Mouse (Mus musculus) C2C12 (cell line): ENCODE measurements around the gene Cab39l. TPM values are rescaled to one million over a fixed set of nuclear protein-coding genes. Genes with fewer than 3 reads are reported as not detected.

Experiments used
- H3K27me3 ChIP-seq: one replicate; pipeline ENCODE4 v1.6.1; 2011; ENCODE audit not compliant: control insufficient read depth, insufficient read depth, insufficient read length
- H3K36me3 ChIP-seq: one replicate; pipeline ENCODE4 v1.6.1; 2011; ENCODE audit not compliant: control insufficient read depth, insufficient read depth
- H3K4me3 ChIP-seq: one replicate; pipeline ENCODE4 v1.5.1; 2011; ENCODE audit warnings: mild to moderate bottlenecking, control low read depth; ENCODE audit not compliant: poor library complexity, insufficient read depth, severe bottlenecking
- H3K79me2 ChIP-seq: one replicate; pipeline ENCODE4 v1.6.1; 2011; ENCODE audit not compliant: control insufficient read depth, insufficient read depth
- H3K79me3 ChIP-seq: one replicate; pipeline ENCODE4 v1.6.1; 2011; ENCODE audit warnings: low read depth, control low read depth
- H3ac ChIP-seq: one replicate; pipeline ENCODE3; 2011; ENCODE audit warnings: low read depth; ENCODE audit not compliant: control insufficient read depth, insufficient read length
- CEBPB ChIP-seq: IDR thresholded peaks from one replicate; pipeline ENCODE4 v1.6.1; 2011; ENCODE audit warnings: low read depth, mild to moderate bottlenecking, control low read depth, moderate library complexity
- CTCF ChIP-seq: IDR thresholded peaks from one replicate; pipeline ENCODE4 v1.5.1; 2011; ENCODE audit not compliant: control insufficient read depth, insufficient read depth, insufficient read length
- FOSL1 ChIP-seq: IDR thresholded peaks from one replicate; pipeline ENCODE4 v1.8.0; 2011; ENCODE audit warnings: mild to moderate bottlenecking, low read length; ENCODE audit not compliant: poor library complexity, insufficient read depth, severe bottlenecking
- MAX ChIP-seq: IDR thresholded peaks from one replicate; pipeline ENCODE4 v1.6.1; 2011; ENCODE audit warnings: mild to moderate bottlenecking, control low read depth
- MYOD1 ChIP-seq: IDR thresholded peaks from one replicate; pipeline ENCODE4 v1.6.1; 2011; ENCODE audit warnings: low read depth; ENCODE audit not compliant: control insufficient read depth, insufficient read length
- MYOG ChIP-seq: IDR thresholded peaks from one replicate; pipeline ENCODE4 v1.6.1; 2011; ENCODE audit not compliant: control insufficient read depth, insufficient read length; ENCODE audit errors: extremely low read depth
- USF1 ChIP-seq: IDR thresholded peaks from one replicate; pipeline ENCODE4 v1.6.1; 2011; ENCODE audit warnings: low read depth, mild to moderate bottlenecking, control low read depth, moderate library complexity
- polyA plus RNA-seq: library from polyadenylated mRNA; unstranded; fragments of >200 nt; fragmentation: generic; extraction: Trizol; gene quantifications from one replicate; pipeline ENCODE4 v1.2.1, GENCODE M21; 2012; ENCODE audit warnings: missing spikeins

The Cab39l gene
- polyA plus RNA-seq, 1 experiment = 10.9 TPM

GRCm38 (mm10) chr14:59554025-59554424, 113.3 kb downstream of the Cab39l start:
- H3ac ChIP-seq = no peak overlapping the region
- H3K79me3 ChIP-seq = no peaks in the 10 kb centered on the region
- TF ChIP-seq USF1 = no peak
- TF ChIP-seq MYOD1 = no peak
- TF ChIP-seq CEBPB = no peak
- no peak for TF ChIP-seq CTCF
- TF ChIP-seq FOSL1 = no peak
- no peak for TF ChIP-seq MYOG
- no peak for TF ChIP-seq MAX
- H3K27me3 ChIP-seq = no peaks in the 10 kb centered on the region
- no peak overlapping the region for H3K4me3 ChIP-seq
- H3K79me2 ChIP-seq = no peaks in the 10 kb centered on the region
- no peaks in the 10 kb centered on the region for H3K36me3 ChIP-seq

- Histone ChIP-seq H3K79me3 (no peaks in the 10 kb centered on the region), H3K79me2 (no peaks in the 10 kb centered on the region), H3K4me3 (no peak overlapping the region), H3ac (no peak overlapping the region), H3K27me3 (no peaks in the 10 kb centered on the region), H3K36me3 (no peaks in the 10 kb centered on the region)
- TF ChIP-seq FOSL1 (no peak), MYOG (no peak), CTCF (no peak), MYOD1 (no peak), CEBPB (no peak), MAX (no peak), USF1 (no peak)
Observed at GRCm38 (mm10) chr14:59555018-59555417, 114.2 kb downstream of the Cab39l start.

DNA sequence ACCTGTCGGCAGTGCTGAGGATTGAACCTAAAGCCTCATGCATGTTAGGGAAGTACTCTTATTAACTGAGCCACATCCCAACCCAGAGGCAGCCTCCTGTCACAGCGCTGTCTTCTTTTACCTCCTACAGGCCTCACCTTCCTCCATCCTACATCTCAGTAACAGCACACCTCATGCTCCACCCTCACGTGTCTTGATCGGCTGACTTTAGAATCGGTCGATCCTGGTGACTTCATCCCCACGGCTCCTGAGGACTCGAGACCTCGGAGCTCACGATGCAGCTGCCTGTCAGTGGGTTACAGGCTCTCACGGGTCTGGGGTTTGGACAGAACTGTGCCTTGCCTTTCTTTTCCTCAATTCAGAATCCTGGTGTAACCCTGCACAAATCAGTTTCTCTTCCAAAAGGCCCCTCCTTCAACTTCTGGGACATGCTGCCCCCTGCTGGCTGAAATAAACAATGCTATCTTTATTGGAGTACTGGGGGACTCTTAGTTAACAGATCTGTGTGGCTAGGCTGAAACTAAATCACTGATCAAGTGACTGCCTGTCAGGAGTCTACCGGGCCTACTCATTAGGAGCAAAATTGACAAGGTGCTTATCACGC, 115.3 kb downstream of the Cab39l start:
- H3K79me3 ChIP-seq = no peaks in the 10 kb centered on the region
- no peak overlapping the region for H3K4me3 ChIP-seq
- H3ac ChIP-seq = no peak overlapping the region
- TF ChIP-seq FOSL1 (no peak), USF1 (no peak), CTCF (no peak), CEBPB (no peak), MAX (no peak), MYOD1 (no peak), MYOG (no peak)
- H3K36me3 ChIP-seq = no peaks in the 10 kb centered on the region
- H3K79me2 ChIP-seq = no peaks in the 10 kb centered on the region
- H3K27me3 ChIP-seq = no peaks in the 10 kb centered on the region

DNA sequence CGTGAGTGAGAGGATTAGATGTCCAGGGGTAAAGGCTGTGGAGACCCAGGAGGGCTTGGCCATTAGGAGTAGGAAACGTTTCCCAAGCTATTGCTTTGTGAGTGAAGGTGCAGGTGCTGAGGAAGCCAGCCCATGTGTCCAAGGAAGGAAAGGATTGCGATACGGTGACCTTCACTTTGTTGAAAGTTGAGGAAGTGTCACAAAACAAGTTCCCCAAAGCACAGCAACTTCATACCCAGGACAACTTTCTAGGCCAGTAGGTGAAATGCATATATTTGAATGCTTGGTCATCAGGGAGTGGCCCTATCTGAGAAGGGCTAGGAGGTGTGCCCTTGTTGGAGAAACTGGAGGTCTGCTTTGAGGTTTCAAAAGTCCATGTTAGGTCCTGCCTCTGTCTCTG, 116.3 kb downstream of the Cab39l start:
- Histone ChIP-seq H3K4me3 (no peak overlapping the region), H3K79me3 (no peaks in the 10 kb centered on the region), H3K27me3 (no peaks in the 10 kb centered on the region), H3K36me3 (no peaks in the 10 kb centered on the region), H3ac (no peak overlapping the region), H3K79me2 (no peaks in the 10 kb centered on the region)
- no peak for TF ChIP-seq CTCF
- TF ChIP-seq MYOD1 = no peak
- no peak for TF ChIP-seq CEBPB
- TF ChIP-seq USF1 = no peak
- TF ChIP-seq MYOG = no peak
- TF ChIP-seq MAX = no peak
- no peak for TF ChIP-seq FOSL1

- Histone ChIP-seq H3K79me2 (no peaks in the 10 kb centered on the region), H3K36me3 (no peaks in the 10 kb centered on the region), H3K4me3 (no peak overlapping the region), H3K79me3 (no peaks in the 10 kb centered on the region), H3ac (no peak overlapping the region), H3K27me3 (no peaks in the 10 kb centered on the region)
- TF ChIP-seq MYOG (no peak), FOSL1 (no peak), CTCF (no peak), USF1 (no peak), MYOD1 (no peak), MAX (no peak), CEBPB (no peak)
Observed at GRCm38 (mm10) chr14:59557886-59558285, 117.1 kb downstream of the Cab39l start.

DNA sequence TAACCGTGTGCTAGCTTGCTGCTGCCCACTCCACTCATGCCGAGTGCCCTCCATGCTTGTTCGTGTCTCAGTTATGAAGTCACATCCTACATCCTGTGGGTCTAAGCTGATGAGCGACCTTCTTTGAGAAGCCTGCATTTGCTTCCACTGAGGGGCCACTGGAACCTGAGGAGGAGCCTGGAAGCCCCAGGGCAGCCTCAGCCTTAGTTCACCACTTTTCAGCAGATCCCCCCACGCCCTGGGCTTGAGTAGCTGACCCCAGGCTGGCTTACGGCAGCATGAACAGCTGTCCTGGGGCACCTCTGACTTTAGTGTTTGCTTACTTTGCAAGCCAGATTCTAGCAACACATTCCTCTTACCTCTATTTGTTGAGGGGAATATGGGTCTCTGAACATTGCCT, 126.0 kb downstream of the Cab39l start:
- no peaks in the 10 kb centered on the region for H3K27me3 ChIP-seq
- H3K36me3 ChIP-seq = peaks cover 17% of the 10 kb centered on the region
- no peaks in the 10 kb centered on the region for H3K79me3 ChIP-seq
- H3K4me3 ChIP-seq = no peak overlapping the region
- H3ac ChIP-seq = no peak overlapping the region
- H3K79me2 ChIP-seq = no peaks in the 10 kb centered on the region
- TF ChIP-seq CEBPB (no peak), FOSL1 (no peak), MYOD1 (no peak), CTCF (no peak), MYOG (no peak), USF1 (no peak), MAX (no peak)
